Mouse (Mus musculus): ENCODE measurements around the gene Vmn1r90. TPM values are rescaled to one million over a fixed set of nuclear protein-coding genes. Genes with fewer than 3 reads are reported as not detected.
"Not testable (repeated sequence)": the region's sequence is repeated elsewhere in the genome, so short reads cannot be mapped to it uniquely, and the experiment has no call there.

Gene Vmn1r90
- polyA plus RNA-seq (2015; fragmentation: Nextera tagmentation; extraction: Ambion mirVana) = 0.06 TPM in 1 of 2 replicates, not detected in the other

DNA sequence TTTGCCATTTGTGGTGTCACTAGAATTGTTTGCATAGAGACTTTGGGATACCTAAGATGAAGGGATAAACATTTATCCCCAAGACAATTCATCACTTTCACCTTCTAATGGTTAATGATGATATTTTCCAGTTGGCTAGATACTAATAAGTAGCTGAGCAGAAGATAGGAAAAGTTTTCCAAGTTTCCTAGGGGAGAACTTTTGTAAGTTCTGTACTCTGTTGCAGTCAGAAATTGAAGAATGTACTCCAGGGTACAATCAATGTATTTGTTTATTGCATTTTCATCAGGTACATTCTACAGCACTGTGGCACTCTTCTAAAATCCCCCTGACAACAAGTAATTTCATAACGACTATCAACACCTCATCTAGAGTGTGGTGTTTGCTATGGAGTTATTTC, at the start of gene Vmn1r90:
Gene Vmn1r90 (minus strand): TSS at position 101 of the 400 bp plus-strand sequence.
- Histone ChIP-seq H3K4me2 (no peak within 1 kb of the TSS), H3K27ac (replicated peaks) (no peak within 1 kb of the TSS), H3K9ac (no peak within 1 kb of the TSS), H3K36me3 (replicated peaks) (no peaks in the 10 kb centered on the region), H3K9me3 (replicated peaks) (no peaks in the 10 kb centered on the region), H3K4me3 (replicated peaks) (no peak within 1 kb of the TSS), H3K27me3 (no peaks in the 10 kb centered on the region), H3K4me1 (replicated peaks) (no peaks in the 10 kb centered on the region)
- no peak for ATAC-seq (ENCODE audit: insufficient read depth)
- 38% methylated on average over 1 of the region's 1 CpGs for WGBS (ENCODE audit: insufficient replicate concordance)

DNA sequence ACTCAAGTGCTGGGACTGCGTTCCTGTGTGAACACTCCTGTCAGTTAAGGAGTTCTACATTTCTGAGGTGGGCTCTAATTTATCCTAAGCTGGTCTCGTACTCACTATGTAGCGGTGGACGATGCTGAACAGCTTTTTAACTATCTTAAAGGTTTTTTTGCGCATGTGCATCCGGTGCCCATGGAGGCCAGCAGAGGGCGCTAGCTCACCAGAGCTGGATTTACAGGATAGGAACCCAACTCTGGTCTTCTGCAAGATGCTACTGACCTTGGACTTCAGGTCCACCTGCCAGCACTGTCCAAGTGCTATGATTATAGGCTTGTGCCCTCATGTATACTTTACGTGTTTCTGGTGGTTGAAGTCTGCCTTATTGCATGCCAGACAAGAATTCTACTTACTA, 29.7 kb upstream of the Vmn1r90 start:
- H3K9ac ChIP-seq; ATAC-seq (ENCODE audit: insufficient read depth); H3K27me3 ChIP-seq; H3K27ac ChIP-seq (replicated peaks); H3K4me1 ChIP-seq (replicated peaks); H3K4me3 ChIP-seq (replicated peaks); H3K36me3 ChIP-seq (replicated peaks); H3K9me3 ChIP-seq (replicated peaks); H3K4me2 ChIP-seq: not testable (repeated sequence)
- 50% methylated on average over 8 of the region's 8 CpGs for WGBS (ENCODE audit: insufficient replicate concordance)

DNA sequence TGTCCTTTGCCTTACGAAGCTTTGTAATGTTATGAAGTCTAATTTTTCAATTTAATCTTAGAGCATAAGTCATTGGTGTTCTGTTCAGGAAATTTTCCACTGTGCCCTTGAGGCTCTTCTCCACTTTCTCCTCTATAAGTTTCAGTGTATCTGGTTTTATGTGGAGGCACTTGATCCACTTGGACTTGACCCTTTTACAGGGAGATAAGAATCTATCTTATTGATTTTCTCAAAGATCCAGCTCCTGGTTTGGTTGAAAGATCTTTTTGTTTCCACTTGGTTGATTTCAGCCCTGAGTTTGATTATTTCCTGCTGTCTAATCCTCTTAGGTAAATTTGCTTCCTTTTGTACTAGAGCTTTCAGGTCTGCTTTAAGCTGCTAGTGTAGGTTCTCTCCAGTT, 11.0 kb downstream of the Vmn1r90 start:
- no peak for ATAC-seq (ENCODE audit: insufficient read depth)
- no peak overlapping the region for H3K4me3 ChIP-seq (replicated peaks)
- no peaks in the 10 kb centered on the region for H3K9me3 ChIP-seq (replicated peaks)
- H3K9ac ChIP-seq = no peak overlapping the region
- H3K27ac ChIP-seq (replicated peaks) = no peak overlapping the region
- no peaks in the 10 kb centered on the region for H3K36me3 ChIP-seq (replicated peaks)
- H3K4me1 ChIP-seq (replicated peaks) = no peaks in the 10 kb centered on the region
- 67% methylated on average over 1 of the region's 1 CpGs for WGBS (ENCODE audit: insufficient replicate concordance)
- H3K4me2 ChIP-seq = no peak overlapping the region
- H3K27me3 ChIP-seq = no peaks in the 10 kb centered on the region

DNA sequence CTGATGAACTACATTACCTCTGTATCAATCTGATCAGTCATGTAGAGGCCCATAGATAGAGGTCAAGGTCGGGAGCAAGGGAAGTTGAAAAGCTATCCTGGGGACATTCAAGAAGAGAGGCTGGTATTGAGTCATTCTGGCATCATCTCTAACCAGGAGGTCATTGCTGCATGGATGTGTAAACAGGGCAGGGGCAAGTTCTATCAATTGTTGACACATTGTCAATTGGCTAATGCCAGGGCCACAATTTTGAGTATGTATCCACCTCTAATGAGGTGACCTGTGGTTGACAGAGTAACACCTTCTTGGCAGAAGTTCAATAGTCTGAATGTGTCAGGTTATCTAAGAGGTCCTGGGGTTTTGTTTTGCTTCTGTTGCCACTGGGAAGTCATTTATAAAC, 38.0 kb downstream of the Vmn1r90 start:
- Histone ChIP-seq H3K9me3 (replicated peaks) (no peaks in the 10 kb centered on the region), H3K27ac (replicated peaks) (no peak overlapping the region), H3K9ac (no peak overlapping the region), H3K4me1 (replicated peaks) (no peaks in the 10 kb centered on the region), H3K27me3 (no peaks in the 10 kb centered on the region), H3K4me3 (replicated peaks) (no peak overlapping the region), H3K4me2 (no peak overlapping the region), H3K36me3 (replicated peaks) (no peaks in the 10 kb centered on the region)
- 33% methylated on average over 1 of the region's 1 CpGs for WGBS (ENCODE audit: insufficient replicate concordance)
- peak; percentile 87 for ATAC-seq (ENCODE audit: insufficient read depth)

DNA sequence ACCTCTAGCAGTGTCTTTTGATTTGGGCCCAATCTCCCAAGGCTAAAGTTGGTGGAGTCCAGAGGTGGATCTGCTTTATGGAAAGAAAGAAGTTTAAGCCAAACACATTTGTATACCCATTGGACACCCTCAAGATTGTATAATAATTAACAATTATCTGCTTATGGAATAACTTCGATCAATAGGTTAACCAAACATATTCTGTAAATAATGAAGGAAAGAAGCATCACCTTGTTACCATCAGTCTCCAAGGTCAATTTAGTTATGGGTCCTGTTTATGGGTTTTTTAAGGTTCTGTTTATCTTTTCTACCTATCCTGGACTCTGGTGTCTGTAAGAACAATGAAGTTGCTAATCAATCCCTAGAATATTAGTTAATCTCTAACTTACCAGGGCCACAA, 40.7 kb downstream of the Vmn1r90 start:
- H3K27ac ChIP-seq (replicated peaks) = no peak overlapping the region
- WGBS (ENCODE audit: insufficient replicate concordance) = 48% methylated on average over 1 of the region's 1 CpGs
- no peak for ATAC-seq (ENCODE audit: insufficient read depth)
- no peaks in the 10 kb centered on the region for H3K9me3 ChIP-seq (replicated peaks)
- H3K27me3 ChIP-seq = no peaks in the 10 kb centered on the region
- H3K9ac ChIP-seq = no peak overlapping the region
- no peaks in the 10 kb centered on the region for H3K36me3 ChIP-seq (replicated peaks)
- no peak overlapping the region for H3K4me2 ChIP-seq
- no peaks in the 10 kb centered on the region for H3K4me1 ChIP-seq (replicated peaks)
- no peak overlapping the region for H3K4me3 ChIP-seq (replicated peaks)

DNA sequence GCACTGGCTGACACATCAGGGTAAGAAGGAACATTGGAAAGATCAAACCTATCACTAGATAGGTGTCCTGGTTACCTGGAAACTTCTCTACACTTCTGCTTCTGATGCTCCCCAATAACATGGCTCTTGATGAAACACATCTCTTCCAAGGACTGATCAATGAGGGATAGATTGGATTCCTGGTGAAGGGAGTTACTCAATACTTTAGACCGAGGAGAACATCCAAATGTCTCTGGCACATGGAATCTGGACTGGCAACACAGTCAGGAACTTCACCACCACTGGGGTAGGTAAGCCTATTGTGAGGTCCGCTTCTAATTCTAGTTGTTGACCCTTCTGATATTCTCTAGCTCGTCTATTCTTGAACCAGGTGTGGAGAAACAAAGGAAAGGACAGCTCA, 45.0 kb downstream of the Vmn1r90 start:
- Histone ChIP-seq H3K9ac (no peak overlapping the region), H3K27ac (replicated peaks) (no peak overlapping the region), H3K4me2 (no peak overlapping the region), H3K27me3 (no peaks in the 10 kb centered on the region), H3K4me1 (replicated peaks) (no peaks in the 10 kb centered on the region), H3K9me3 (replicated peaks) (no peaks in the 10 kb centered on the region), H3K36me3 (replicated peaks) (no peaks in the 10 kb centered on the region), H3K4me3 (replicated peaks) (no peak overlapping the region)
- WGBS (ENCODE audit: insufficient replicate concordance) = 43% methylated on average over 3 of the region's 3 CpGs
- ATAC-seq (ENCODE audit: insufficient read depth) = no peak

Other genes with a start within 250 kb of the Vmn1r90 start
- gene Obox8, start 229.9 kb downstream of the Vmn1r90 start, polyA plus RNA-seq (2015; fragmentation: Nextera tagmentation; extraction: Ambion mirVana) = 0.09 TPM in 1 of 2 replicates, not detected in the other
- 2.8 and 3.2 TPM in 2 replicates for gene Sult2a8, start 116.7 kb downstream of the Vmn1r90 start, polyA plus RNA-seq (2015; fragmentation: Nextera tagmentation; extraction: Ambion mirVana)
- gene Sult2a7, start 69.3 kb downstream of the Vmn1r90 start, polyA plus RNA-seq (2015; fragmentation: Nextera tagmentation; extraction: Ambion mirVana) = not detected in 2 replicates
- gene Obox7, start 96.0 kb upstream of the Vmn1r90 start, polyA plus RNA-seq (2015; fragmentation: Nextera tagmentation; extraction: Ambion mirVana) = not detected in 2 replicates

Data from liver, embryonic 15.5 days (tissue).